Mouse (Mus musculus): ENCODE data around the gene Gps2. TPM values are rescaled to one million over a fixed set of nuclear protein-coding genes. Genes with fewer than 3 reads are reported as not detected.
A peak's percentile ranks its signal among the peaks of the same experiment; 100 is the strongest.

Gene Gps2
- polyA plus RNA-seq, 1 experiment: 37.3 TPM

DNA sequence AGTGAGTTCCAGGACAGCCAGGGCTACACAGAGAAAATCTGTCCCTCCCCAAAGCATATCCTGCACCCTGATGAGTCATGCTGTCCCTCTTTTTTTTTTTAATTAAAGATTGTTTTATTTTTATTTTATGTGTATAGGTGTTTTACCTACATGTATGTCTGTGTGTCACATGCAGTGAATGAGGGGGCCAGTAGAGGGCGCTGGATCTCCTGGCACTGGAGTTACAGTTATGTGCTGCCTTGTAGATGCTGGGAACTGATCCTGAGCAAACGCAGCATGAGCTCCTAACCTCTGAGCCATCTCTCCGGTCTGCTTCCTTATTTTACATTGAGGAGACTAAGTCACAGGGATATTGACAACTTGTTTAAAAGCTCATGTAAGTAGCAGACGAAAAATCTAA, 30.6 kb upstream of the Gps2 start:
- TF ChIP-seq CTCF (IDR thresholded peaks at IDR 0.05; ENCODE audit: control insufficient read depth, insufficient read depth, insufficient read length) (no peak), USF1 (IDR thresholded peaks at IDR 0.05; ENCODE audit: low read depth) (no peak), FOSL1 (IDR thresholded peaks at IDR 0.05; ENCODE audit: insufficient read depth, low read length, poor library complexity, severe bottlenecking) (no peak), MYOG (IDR thresholded peaks at IDR 0.05; ENCODE audit: control insufficient read depth, extremely low read depth, insufficient read length) (no peak), MYOD1 (IDR thresholded peaks at IDR 0.05; ENCODE audit: control insufficient read depth, insufficient read length, low read depth) (no peak), MAX (IDR thresholded peaks at IDR 0.05) (no peak)

DNA sequence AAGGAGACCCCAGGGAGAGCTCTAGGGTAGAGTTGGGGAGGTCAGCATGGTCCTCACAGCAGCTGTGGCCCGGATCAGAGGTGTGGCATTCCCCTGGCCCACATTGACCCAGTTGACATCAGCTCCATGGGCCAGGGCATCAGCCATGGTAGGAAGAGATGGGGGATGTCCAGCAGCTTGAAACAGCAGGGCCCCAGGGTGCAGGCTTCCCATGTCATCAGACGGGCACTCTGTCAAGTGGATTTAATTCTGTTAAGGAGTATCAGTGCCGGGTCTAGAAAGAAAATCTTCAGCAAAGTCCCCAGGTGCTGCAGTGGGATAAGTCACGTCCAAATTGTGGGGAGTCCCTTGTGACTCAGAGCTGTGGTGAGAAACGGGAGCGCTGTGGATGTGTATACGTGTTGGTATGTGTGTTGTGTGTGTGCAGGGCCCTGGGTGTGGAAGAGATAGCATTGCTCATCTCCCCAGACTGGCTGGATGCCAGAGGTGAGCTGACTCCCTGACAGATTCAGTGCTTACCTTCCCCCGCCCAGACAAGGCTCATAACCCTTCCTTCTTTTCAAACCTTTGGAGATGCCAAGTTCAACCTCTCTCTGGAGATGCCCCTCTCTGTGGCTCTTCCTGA, 30.0 kb upstream of the Gps2 start:
- H3K36me3 ChIP-seq (ENCODE audit: control insufficient read depth, insufficient read depth): no peaks in the 10 kb centered on the region
- no peaks in the 10 kb centered on the region for H3K27me3 ChIP-seq (ENCODE audit: control insufficient read depth, insufficient read depth, insufficient read length)
- no peak overlapping the region for H3ac ChIP-seq (ENCODE audit: control insufficient read depth, insufficient read length, low read depth)
- H3K79me3 ChIP-seq (ENCODE audit: low read depth): peaks cover 18% of the 10 kb centered on the region
- no peak overlapping the region for H3K4me3 ChIP-seq (ENCODE audit: insufficient read depth, poor library complexity, severe bottlenecking)
- TF ChIP-seq MAX (IDR thresholded peaks at IDR 0.05) (no peak), CTCF (IDR thresholded peaks at IDR 0.05; ENCODE audit: control insufficient read depth, insufficient read depth, insufficient read length) (no peak), CEBPB (IDR thresholded peaks at IDR 0.05; ENCODE audit: low read depth) (no peak), MYOG (IDR thresholded peaks at IDR 0.05; ENCODE audit: control insufficient read depth, extremely low read depth, insufficient read length) (no peak), FOSL1 (IDR thresholded peaks at IDR 0.05; ENCODE audit: insufficient read depth, low read length, poor library complexity, severe bottlenecking) (peak; percentile 32), USF1 (IDR thresholded peaks at IDR 0.05; ENCODE audit: low read depth) (no peak)
- peaks cover 21% of the 10 kb centered on the region for H3K79me2 ChIP-seq (ENCODE audit: control insufficient read depth, insufficient read depth)

More for the DNA sequence above, 30.6 kb upstream of the Gps2 start:
- H3K4me3 ChIP-seq (ENCODE audit: insufficient read depth, poor library complexity, severe bottlenecking): no peak overlapping the region
- no peaks in the 10 kb centered on the region for H3K27me3 ChIP-seq (ENCODE audit: control insufficient read depth, insufficient read depth, insufficient read length)
- H3ac ChIP-seq (ENCODE audit: control insufficient read depth, insufficient read length, low read depth): no peak overlapping the region
- peaks cover 27% of the 10 kb centered on the region for H3K79me2 ChIP-seq (ENCODE audit: control insufficient read depth, insufficient read depth)
- peaks cover 24% of the 10 kb centered on the region for H3K79me3 ChIP-seq (ENCODE audit: low read depth)
- no peaks in the 10 kb centered on the region for H3K36me3 ChIP-seq (ENCODE audit: control insufficient read depth, insufficient read depth)

DNA sequence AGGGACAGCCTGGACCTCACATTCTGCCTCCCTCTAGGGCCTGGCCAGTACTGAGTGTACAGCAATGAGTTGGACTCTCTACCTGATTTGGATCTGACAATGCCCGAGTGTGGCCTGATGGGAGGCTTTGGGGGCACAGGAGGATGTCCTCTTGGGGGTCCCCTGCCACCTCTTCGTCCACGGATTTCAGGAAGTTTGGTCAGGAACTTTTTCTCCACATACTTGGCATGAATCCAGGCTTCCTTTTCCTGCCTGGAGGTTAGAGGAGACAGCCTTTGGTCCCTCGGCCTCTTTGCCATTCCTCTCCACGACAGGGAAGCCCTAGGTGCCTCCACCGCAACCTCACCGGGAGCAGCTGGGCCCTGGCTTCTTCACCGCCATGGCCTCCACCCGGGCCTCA, 29.4 kb upstream of the Gps2 start:
- Histone ChIP-seq H3K4me3 (ENCODE audit: insufficient read depth, poor library complexity, severe bottlenecking) (no peak overlapping the region), H3K79me2 (ENCODE audit: control insufficient read depth, insufficient read depth) (peaks cover 15% of the 10 kb centered on the region), H3K27me3 (ENCODE audit: control insufficient read depth, insufficient read depth, insufficient read length) (no peaks in the 10 kb centered on the region), H3K36me3 (ENCODE audit: control insufficient read depth, insufficient read depth) (no peaks in the 10 kb centered on the region), H3ac (ENCODE audit: control insufficient read depth, insufficient read length, low read depth) (no peak overlapping the region), H3K79me3 (ENCODE audit: low read depth) (peaks cover 12% of the 10 kb centered on the region)
- TF ChIP-seq CTCF (IDR thresholded peaks at IDR 0.05; ENCODE audit: control insufficient read depth, insufficient read depth, insufficient read length): no peak
- TF ChIP-seq CEBPB (IDR thresholded peaks at IDR 0.05; ENCODE audit: low read depth): no peak
- no peak for TF ChIP-seq FOSL1 (IDR thresholded peaks at IDR 0.05; ENCODE audit: insufficient read depth, low read length, poor library complexity, severe bottlenecking)
- TF ChIP-seq MAX (IDR thresholded peaks at IDR 0.05): no peak
- TF ChIP-seq USF1 (IDR thresholded peaks at IDR 0.05; ENCODE audit: low read depth): no peak
- TF ChIP-seq MYOG (IDR thresholded peaks at IDR 0.05; ENCODE audit: control insufficient read depth, extremely low read depth, insufficient read length): no peak
- TF ChIP-seq MYOD1 (IDR thresholded peaks at IDR 0.05; ENCODE audit: control insufficient read depth, insufficient read length, low read depth): no peak

DNA sequence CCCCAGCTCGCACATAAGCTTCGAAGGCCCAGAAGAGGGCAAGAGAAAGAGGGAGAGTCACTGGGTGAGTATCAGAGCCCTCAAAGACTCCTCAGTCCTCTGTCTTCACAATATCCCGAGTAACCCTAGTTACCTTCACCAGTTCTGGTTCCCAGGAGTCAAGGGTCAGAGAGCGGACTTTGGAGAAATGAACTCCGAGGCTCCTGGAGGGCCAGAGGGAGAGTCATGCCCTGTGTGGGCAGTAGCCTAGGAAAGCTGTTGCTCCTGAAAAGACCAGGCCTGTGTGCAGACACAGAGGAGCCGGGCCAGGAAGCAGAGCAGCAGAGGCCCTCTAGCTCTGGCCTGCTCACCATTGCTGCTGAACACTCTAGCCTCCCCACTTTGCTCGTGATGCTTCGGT, 29.0 kb upstream of the Gps2 start:
- H3K4me3 ChIP-seq (ENCODE audit: insufficient read depth, poor library complexity, severe bottlenecking): no peak overlapping the region
- no peaks in the 10 kb centered on the region for H3K27me3 ChIP-seq (ENCODE audit: control insufficient read depth, insufficient read depth, insufficient read length)
- H3K36me3 ChIP-seq (ENCODE audit: control insufficient read depth, insufficient read depth): no peaks in the 10 kb centered on the region
- H3K79me2 ChIP-seq (ENCODE audit: control insufficient read depth, insufficient read depth): peaks cover 11% of the 10 kb centered on the region
- peaks cover 8% of the 10 kb centered on the region for H3K79me3 ChIP-seq (ENCODE audit: low read depth)
- H3ac ChIP-seq (ENCODE audit: control insufficient read depth, insufficient read length, low read depth): no peak overlapping the region
- TF ChIP-seq CTCF (IDR thresholded peaks at IDR 0.05; ENCODE audit: control insufficient read depth, insufficient read depth, insufficient read length) (no peak), CEBPB (IDR thresholded peaks at IDR 0.05; ENCODE audit: low read depth) (no peak), MAX (IDR thresholded peaks at IDR 0.05) (no peak), FOSL1 (IDR thresholded peaks at IDR 0.05; ENCODE audit: insufficient read depth, low read length, poor library complexity, severe bottlenecking) (no peak)

DNA sequence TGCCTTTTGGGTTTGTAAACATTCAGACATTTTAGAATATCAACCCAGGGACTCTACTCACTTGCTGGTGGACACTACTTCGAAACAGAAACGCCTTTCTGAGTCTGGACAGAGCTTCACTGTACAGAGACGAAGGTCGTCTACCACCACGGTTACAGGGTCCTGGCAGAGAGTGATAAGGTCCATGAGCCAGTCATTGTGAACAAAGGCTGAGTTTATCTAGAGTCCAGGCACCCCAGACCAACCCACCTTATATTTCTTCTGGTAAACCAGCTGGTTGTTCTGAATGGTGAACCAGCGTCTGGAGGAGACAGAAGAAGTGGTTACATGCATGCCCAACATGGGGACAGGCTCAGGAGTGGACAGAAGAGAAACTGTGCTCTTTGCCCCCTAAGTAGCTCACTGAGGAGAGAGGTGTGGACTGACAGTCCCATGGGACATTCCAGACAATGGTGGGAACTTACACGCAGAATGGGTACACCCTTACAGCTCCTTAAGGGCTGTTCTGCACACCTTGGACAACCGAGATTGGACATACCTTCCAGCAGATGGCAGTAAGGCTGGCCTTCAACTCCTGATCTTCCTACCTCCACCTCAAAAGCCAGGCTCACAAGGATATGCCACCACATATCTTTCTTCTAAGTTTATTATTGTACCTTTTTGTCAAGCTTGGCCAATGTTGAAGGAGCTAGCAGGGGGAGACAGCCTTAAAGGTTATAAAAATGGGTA, 26.6 kb upstream of the Gps2 start:
- Histone ChIP-seq H3K36me3 (ENCODE audit: control insufficient read depth, insufficient read depth) (no peaks in the 10 kb centered on the region), H3K27me3 (ENCODE audit: control insufficient read depth, insufficient read depth, insufficient read length) (no peaks in the 10 kb centered on the region)

More for the DNA sequence above, 26.6 kb upstream of the Gps2 start:
- TF ChIP-seq MAX (IDR thresholded peaks at IDR 0.05) (no peak), FOSL1 (IDR thresholded peaks at IDR 0.05; ENCODE audit: insufficient read depth, low read length, poor library complexity, severe bottlenecking) (no peak), MYOG (IDR thresholded peaks at IDR 0.05; ENCODE audit: control insufficient read depth, extremely low read depth, insufficient read length) (no peak), CEBPB (IDR thresholded peaks at IDR 0.05; ENCODE audit: low read depth) (no peak), CTCF (IDR thresholded peaks at IDR 0.05; ENCODE audit: control insufficient read depth, insufficient read depth, insufficient read length) (no peak), USF1 (IDR thresholded peaks at IDR 0.05; ENCODE audit: low read depth) (no peak), MYOD1 (IDR thresholded peaks at IDR 0.05; ENCODE audit: control insufficient read depth, insufficient read length, low read depth) (no peak)
- no peak overlapping the region for H3K4me3 ChIP-seq (ENCODE audit: insufficient read depth, poor library complexity, severe bottlenecking)
- no peaks in the 10 kb centered on the region for H3K79me2 ChIP-seq (ENCODE audit: control insufficient read depth, insufficient read depth)
- H3ac ChIP-seq (ENCODE audit: control insufficient read depth, insufficient read length, low read depth): no peak overlapping the region
- H3K79me3 ChIP-seq (ENCODE audit: low read depth): no peaks in the 10 kb centered on the region
